Mouse (Mus musculus): ENCODE results near the gene Ccdc191. TPM values are rescaled to one million over a fixed set of nuclear protein-coding genes. Genes with fewer than 3 reads are reported as not detected.
A peak's percentile ranks its signal among the peaks of the same experiment; 100 is the strongest.

Ccdc191 gene
- polyA plus RNA-seq, 1 experiment: 7.1 TPM

GRCm38 (mm10) chr16:43881636-43882035 is 8.0 kb upstream of the Ccdc191 start:
- TF ChIP-seq POLR2A (IDR thresholded peaks at IDR 0.05; ENCODE audit: borderline replicate concordance, control insufficient read depth, low read depth, low read length): no peak
- no peak for TF ChIP-seq CTCF (IDR thresholded peaks at IDR 0.05; ENCODE audit: control insufficient read depth, insufficient read depth, low read length)
- no peaks in the 10 kb centered on the region for H3K4me1 ChIP-seq (ENCODE audit: control insufficient read depth, insufficient read depth, low read length)
- no peak overlapping the region for H3K27ac ChIP-seq (ENCODE audit: control insufficient read depth, insufficient read depth, low read depth, low read length, poor library complexity)
- 60% methylated on average over 3 of the region's 3 CpGs for WGBS
- no peak overlapping the region for H3K4me3 ChIP-seq (replicated peaks; ENCODE audit: control insufficient read depth, low read depth, low read length)

DNA sequence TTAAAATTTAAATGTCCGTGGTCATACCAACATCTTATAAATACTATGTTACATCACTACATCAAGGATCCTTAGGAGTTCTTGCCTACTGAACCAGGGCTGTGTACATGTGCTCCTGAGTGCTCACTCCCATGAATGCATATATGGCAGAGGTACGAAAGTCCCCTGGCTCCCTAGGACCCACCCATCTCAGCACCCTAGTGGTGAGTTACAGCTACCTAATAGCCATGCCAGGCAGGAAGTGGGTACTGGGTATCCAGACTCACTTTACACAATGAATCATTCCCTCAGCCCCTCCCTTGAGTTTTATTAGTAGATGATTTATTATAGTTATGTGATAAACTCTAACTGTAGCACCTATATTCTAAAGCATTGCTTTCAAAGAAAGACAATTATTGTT is 7.3 kb upstream of the Ccdc191 start:
- H3K4me3 ChIP-seq (replicated peaks; ENCODE audit: control insufficient read depth, low read depth, low read length): no peak overlapping the region
- no peak for TF ChIP-seq POLR2A (IDR thresholded peaks at IDR 0.05; ENCODE audit: borderline replicate concordance, control insufficient read depth, low read depth, low read length)
- no peak for TF ChIP-seq CTCF (IDR thresholded peaks at IDR 0.05; ENCODE audit: control insufficient read depth, insufficient read depth, low read length)
- H3K27ac ChIP-seq (ENCODE audit: control insufficient read depth, insufficient read depth, low read depth, low read length, poor library complexity): no peak overlapping the region
- no peaks in the 10 kb centered on the region for H3K4me1 ChIP-seq (ENCODE audit: control insufficient read depth, insufficient read depth, low read length)
- WGBS: 86% methylated on average over 2 of the region's 2 CpGs

DNA sequence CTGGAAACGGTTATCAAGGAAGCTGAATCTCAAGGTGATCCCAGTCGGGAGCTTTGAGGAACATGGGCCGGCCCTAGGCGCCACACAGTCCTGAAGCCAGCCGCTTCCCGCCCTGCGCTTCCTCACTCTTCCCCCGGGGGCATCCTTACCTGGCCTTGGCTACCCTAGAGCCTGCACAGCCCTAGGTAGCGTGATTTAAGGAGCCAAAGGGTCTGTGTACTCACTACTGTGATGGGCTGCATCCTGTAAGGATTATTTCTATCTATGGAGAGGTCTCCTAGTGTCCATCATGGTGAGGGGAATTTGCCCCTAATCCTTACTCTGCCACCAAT is 371 bp downstream of the Ccdc191 start:
- 1% methylated on average over 9 of the region's 9 CpGs for WGBS
- Histone ChIP-seq H3K4me1 (ENCODE audit: control insufficient read depth, insufficient read depth, low read length) (no peaks in the 10 kb centered on the region), H3K4me3 (replicated peaks; ENCODE audit: control insufficient read depth, low read depth, low read length) (peak overlapping the region; percentile 61), H3K27ac (ENCODE audit: control insufficient read depth, insufficient read depth, low read depth, low read length, poor library complexity) (no peak overlapping the region)
- no peak for TF ChIP-seq POLR2A (IDR thresholded peaks at IDR 0.05; ENCODE audit: borderline replicate concordance, control insufficient read depth, low read depth, low read length)
- peak; percentile 15; the same call in 1 of the 2 replicates for TF ChIP-seq CTCF (IDR thresholded peaks at IDR 0.05; ENCODE audit: control insufficient read depth, insufficient read depth, low read length)

DNA sequence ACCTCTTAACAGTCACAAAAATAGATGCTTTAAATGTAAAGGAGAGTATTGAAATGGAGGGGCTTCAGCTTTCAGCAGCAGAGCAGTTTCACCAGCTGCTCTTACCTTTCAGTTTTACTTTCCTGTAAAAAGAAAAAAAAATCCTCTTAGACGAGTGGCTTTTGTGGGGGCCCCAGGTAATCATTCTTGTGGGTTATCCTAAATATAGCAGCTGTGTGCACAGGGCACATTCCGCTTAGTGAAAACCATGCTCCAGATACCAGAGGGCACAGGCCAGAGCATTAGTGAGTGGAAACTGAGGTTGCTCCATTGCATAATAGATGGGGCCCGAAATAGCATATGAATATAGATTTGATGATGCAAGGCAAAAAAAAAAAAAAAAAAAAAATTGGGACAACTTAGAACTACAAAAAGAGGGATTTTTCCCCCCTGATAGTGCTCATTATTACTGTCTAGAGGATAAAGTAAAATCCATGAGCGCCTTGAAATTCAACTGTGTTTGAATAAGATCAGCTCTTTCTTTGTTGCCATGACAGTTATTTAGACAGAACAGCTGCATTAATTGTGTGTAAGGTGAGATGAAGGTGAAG is 1.2 kb downstream of the Ccdc191 start:
- no peaks in the 10 kb centered on the region for H3K4me1 ChIP-seq (ENCODE audit: control insufficient read depth, insufficient read depth, low read length)
- TF ChIP-seq CTCF (IDR thresholded peaks at IDR 0.05; ENCODE audit: control insufficient read depth, insufficient read depth, low read length): no peak
- TF ChIP-seq POLR2A (IDR thresholded peaks at IDR 0.05; ENCODE audit: borderline replicate concordance, control insufficient read depth, low read depth, low read length): no peak
- no peak overlapping the region for H3K27ac ChIP-seq (ENCODE audit: control insufficient read depth, insufficient read depth, low read depth, low read length, poor library complexity)
- H3K4me3 ChIP-seq (replicated peaks; ENCODE audit: control insufficient read depth, low read depth, low read length): no peak overlapping the region
- WGBS: 52% methylated on average over 4 of the region's 4 CpGs

DNA sequence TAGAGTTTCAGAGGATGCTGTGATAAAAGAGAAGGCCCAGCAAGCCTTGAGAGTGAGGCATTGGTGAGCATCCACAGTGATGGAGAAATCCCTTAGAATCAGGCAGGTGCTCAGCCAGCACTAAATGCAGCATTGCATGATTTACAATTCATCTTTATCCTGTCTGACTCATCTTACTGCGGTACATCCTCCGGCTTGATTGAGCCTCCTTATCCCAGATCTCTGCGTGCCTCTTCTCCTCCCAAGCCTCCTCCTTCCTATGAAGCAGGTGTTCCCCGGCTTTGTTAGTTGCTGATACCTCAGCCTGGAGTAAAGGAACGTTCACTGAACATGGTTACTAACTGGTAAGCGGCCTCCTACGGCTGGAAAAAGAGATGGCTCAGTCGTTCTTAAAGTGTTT is 4.9 kb downstream of the Ccdc191 start:
- H3K4me3 ChIP-seq (replicated peaks; ENCODE audit: control insufficient read depth, low read depth, low read length): no peak overlapping the region
- no peak for TF ChIP-seq POLR2A (IDR thresholded peaks at IDR 0.05; ENCODE audit: borderline replicate concordance, control insufficient read depth, low read depth, low read length)
- no peak for TF ChIP-seq CTCF (IDR thresholded peaks at IDR 0.05; ENCODE audit: control insufficient read depth, insufficient read depth, low read length)
- no peaks in the 10 kb centered on the region for H3K4me1 ChIP-seq (ENCODE audit: control insufficient read depth, insufficient read depth, low read length)
- 82% methylated on average over 8 of the region's 8 CpGs for WGBS
- no peak overlapping the region for H3K27ac ChIP-seq (ENCODE audit: control insufficient read depth, insufficient read depth, low read depth, low read length, poor library complexity)

DNA sequence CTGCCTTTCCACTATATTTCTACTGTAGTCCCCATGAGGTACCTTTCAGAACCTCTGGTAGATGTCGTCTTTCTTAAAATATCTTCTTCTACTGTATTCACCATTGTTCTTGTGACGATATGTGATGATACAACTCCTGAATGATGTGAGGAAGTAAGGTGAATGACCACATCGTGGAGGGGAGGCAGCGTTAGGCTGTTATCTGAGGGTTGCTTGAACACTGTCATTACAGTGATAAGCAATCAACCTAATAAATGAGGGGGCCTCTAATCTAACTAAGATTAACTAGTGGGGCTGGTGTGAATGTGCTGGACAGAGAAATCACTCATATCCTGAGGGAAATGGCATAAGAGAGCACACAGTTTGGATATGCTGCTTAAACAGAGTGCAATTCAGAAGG is 10.5 kb downstream of the Ccdc191 start:
- no peak overlapping the region for H3K4me3 ChIP-seq (replicated peaks; ENCODE audit: control insufficient read depth, low read depth, low read length)
- no peaks in the 10 kb centered on the region for H3K4me1 ChIP-seq (ENCODE audit: control insufficient read depth, insufficient read depth, low read length)
- no peak overlapping the region for H3K27ac ChIP-seq (ENCODE audit: control insufficient read depth, insufficient read depth, low read depth, low read length, poor library complexity)
- TF ChIP-seq POLR2A (IDR thresholded peaks at IDR 0.05; ENCODE audit: borderline replicate concordance, control insufficient read depth, low read depth, low read length) (no peak), CTCF (IDR thresholded peaks at IDR 0.05; ENCODE audit: control insufficient read depth, insufficient read depth, low read length) (no peak)
- WGBS: 69% methylated on average over 4 of the region's 4 CpGs

- Histone ChIP-seq H3K4me1 (ENCODE audit: control insufficient read depth, insufficient read depth, low read length) (no peaks in the 10 kb centered on the region), H3K27ac (ENCODE audit: control insufficient read depth, insufficient read depth, low read depth, low read length, poor library complexity) (no peak overlapping the region), H3K4me3 (replicated peaks; ENCODE audit: control insufficient read depth, low read depth, low read length) (no peak overlapping the region)
- TF ChIP-seq POLR2A (IDR thresholded peaks at IDR 0.05; ENCODE audit: borderline replicate concordance, control insufficient read depth, low read depth, low read length) (no peak), CTCF (IDR thresholded peaks at IDR 0.05; ENCODE audit: control insufficient read depth, insufficient read depth, low read length) (no peak)
These were observed 11.0 kb downstream of the Ccdc191 start for GRCm38 (mm10) chr16:43900571-43900970.

DNA sequence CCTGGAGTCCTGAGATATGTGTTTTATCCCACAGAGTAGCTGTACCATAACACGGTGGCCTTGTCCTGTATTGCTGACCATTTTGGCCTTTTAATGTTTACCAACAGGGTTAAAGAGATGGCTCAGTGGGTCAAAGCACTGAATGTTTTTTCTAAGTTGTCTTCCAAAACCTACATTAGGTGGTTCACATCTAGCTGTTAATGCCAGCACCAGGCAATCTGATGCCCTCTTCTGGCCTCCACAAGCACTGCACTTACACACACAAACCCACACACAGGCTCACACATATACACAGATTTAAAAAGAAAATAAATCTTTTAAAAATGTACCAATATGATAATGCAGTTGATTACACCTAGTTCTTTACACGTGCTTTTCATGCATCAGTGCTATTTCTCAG is 19.3 kb downstream of the Ccdc191 start:
- Histone ChIP-seq H3K4me1 (ENCODE audit: control insufficient read depth, insufficient read depth, low read length) (no peaks in the 10 kb centered on the region), H3K4me3 (replicated peaks; ENCODE audit: control insufficient read depth, low read depth, low read length) (no peak overlapping the region), H3K27ac (ENCODE audit: control insufficient read depth, insufficient read depth, low read depth, low read length, poor library complexity) (no peak overlapping the region)
- WGBS: 86% methylated on average over 2 of the region's 2 CpGs
- TF ChIP-seq CTCF (IDR thresholded peaks at IDR 0.05; ENCODE audit: control insufficient read depth, insufficient read depth, low read length) (peak; percentile 38; the same call in 1 of the 2 replicates), POLR2A (IDR thresholded peaks at IDR 0.05; ENCODE audit: borderline replicate concordance, control insufficient read depth, low read depth, low read length) (no peak)

GRCm38 (mm10) chr16:43918867-43919266 is 29.3 kb downstream of the Ccdc191 start:
- Histone ChIP-seq H3K4me3 (replicated peaks; ENCODE audit: control insufficient read depth, low read depth, low read length) (no peak overlapping the region), H3K4me1 (ENCODE audit: control insufficient read depth, insufficient read depth, low read length) (no peaks in the 10 kb centered on the region), H3K27ac (ENCODE audit: control insufficient read depth, insufficient read depth, low read depth, low read length, poor library complexity) (no peak overlapping the region)
- 63% methylated on average over 3 of the region's 3 CpGs for WGBS
- no peak for TF ChIP-seq POLR2A (IDR thresholded peaks at IDR 0.05; ENCODE audit: borderline replicate concordance, control insufficient read depth, low read depth, low read length)
- no peak for TF ChIP-seq CTCF (IDR thresholded peaks at IDR 0.05; ENCODE audit: control insufficient read depth, insufficient read depth, low read length)

Data from bone marrow, adult 2 months (tissue).